Mouse (Mus musculus) adrenal gland, adult 2 months (tissue): ENCODE measurements at regions not wholly inside any gene's neighbourhood (a gene's known extent, or its start where the extent isn't known, plus 50 kb on each side); places are given as distances from the start of the nearest gene placed in this dataset.

Experiments
- DNase-seq: peaks from one replicate; pipeline ENCODE4 v3.0.0; 2021

DNA sequence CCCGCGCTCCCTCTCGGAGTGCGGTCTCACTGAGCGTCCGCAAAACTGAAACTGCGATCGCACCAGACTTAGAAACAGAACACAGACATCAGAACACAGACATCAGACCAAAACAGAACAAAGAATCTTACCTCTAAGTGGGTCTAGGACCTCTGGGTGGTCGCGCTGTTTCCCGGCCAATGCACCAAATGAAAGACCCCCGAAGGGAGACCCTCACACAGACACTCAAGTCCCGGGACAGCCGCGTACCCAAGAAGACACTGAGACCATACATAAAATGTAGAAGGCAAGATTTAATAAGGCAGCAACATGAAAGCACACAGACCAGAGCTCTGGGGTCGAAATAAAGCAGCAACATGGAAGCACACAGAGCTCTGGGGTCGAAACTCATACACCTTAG is 341.1 kb downstream of the Gm21739 start:
- DNase-seq = peak; percentile 11
